Mouse (Mus musculus) thymus, postnatal 4 days (tissue): ENCODE measurements around the gene 4930579F01Rik.
A peak's percentile ranks its signal among the peaks of the same experiment; 100 is the strongest.

Source experiments
- DNase-seq: peaks from one replicate; pipeline ENCODE4 v3.0.0; 2021

The 4930579F01Rik gene

GRCm38 (mm10) chr3:138193683-138194302 lies at the start of gene 4930579F01Rik:
4930579F01Rik (minus strand) TSS chr3:138193825.
- DNase-seq, result no peak

DNA sequence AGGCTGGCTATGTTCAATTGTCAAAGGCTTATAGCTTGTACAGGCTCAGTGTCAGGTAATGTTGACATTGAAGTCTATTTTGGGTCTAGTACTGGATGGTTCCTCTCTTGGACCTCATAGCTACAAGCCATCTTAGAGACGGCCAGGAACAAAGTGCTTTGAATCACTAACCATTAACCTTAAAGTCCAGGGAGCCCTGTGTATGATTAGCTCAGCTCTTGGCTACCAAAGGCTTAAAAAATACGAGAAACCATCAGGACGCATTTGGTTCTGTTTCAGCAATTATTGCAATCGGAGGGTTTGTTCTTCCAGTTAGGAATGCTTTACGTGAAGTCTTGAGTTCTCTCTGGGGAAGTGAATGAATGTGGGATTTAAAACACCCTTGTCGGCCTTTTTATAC lies 49.3 kb upstream of the 4930579F01Rik start:
- DNase-seq, result no peak

GRCm38 (mm10) chr3:138242021-138242726 lies 48.5 kb upstream of the 4930579F01Rik start:
- no peak for DNase-seq

DNA sequence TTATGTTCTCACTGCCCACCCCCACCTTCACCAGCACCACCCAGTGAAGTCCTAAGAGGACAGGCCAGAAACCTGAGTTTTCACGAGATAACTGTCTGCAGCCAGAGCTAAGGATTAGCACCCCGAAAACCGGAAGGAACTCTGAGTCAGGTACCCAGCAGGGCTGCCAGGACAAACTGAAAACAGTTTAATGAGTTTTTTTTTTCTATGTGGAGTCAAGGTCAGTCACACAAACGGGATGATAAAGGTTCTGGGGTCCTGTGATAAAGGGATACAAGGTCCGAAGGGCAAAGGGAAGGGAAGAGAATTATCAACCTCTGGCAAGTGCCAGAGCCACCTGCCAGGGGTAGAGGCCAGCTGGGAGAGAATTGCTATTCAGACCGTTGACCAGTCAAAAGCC lies 47.7 kb upstream of the 4930579F01Rik start:
- DNase-seq, result no peak

DNA sequence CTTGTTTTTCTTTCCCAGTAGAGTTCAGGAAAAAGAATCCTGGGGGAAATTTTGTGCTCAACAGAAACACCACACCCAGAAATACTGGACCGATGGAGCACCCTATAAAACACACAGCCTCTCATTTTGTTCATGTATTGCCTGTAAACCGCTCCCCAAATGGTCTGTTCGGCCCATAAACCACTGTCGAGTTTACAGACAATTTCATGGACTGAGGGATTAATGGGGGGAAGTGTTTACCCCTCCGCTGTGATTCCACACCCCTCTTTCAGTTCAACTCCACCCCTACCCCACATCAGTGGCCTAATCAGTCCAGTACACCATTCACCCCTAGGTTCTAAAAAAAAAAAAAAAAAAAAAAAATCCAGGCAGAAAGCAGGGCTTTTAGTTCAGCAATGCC lies 47.3 kb upstream of the 4930579F01Rik start:
- DNase-seq, result no peak

DNA sequence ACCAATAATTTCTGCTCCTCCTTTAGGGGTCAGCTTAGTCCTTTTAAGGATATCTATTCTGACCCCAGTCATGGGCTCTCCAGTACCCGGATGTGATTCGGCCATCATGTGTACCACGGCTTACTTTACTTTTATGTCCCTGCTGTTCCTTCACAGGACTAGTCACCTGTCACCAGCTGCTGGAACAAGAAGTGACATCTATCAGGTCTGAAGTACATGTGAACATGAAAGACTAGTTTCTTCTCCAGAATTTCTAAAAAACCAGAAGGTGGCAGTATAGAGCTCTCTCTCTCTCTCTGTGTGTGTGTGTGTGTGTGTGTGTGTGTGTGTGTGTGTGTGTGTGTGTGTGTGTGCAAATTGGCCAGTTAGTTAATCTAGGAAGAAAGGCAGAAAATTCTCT lies 46.8 kb upstream of the 4930579F01Rik start:
- DNase-seq, result no peak

- peak; percentile 12 for DNase-seq
Observed at GRCm38 (mm10) chr3:138239461-138239860, 45.8 kb upstream of the 4930579F01Rik start.

GRCm38 (mm10) chr3:138238046-138238445 lies 44.4 kb upstream of the 4930579F01Rik start:
- no peak for DNase-seq

GRCm38 (mm10) chr3:138236546-138237163 lies 43.0 kb upstream of the 4930579F01Rik start:
- no peak for DNase-seq

- DNase-seq, result no peak
Observed at GRCm38 (mm10) chr3:138231531-138231930, 37.9 kb upstream of the 4930579F01Rik start.

GRCm38 (mm10) chr3:138230266-138230665 lies 36.6 kb upstream of the 4930579F01Rik start:
- no peak for DNase-seq

- no peak for DNase-seq
Observed at GRCm38 (mm10) chr3:138229448-138229847, 35.8 kb upstream of the 4930579F01Rik start.

DNA sequence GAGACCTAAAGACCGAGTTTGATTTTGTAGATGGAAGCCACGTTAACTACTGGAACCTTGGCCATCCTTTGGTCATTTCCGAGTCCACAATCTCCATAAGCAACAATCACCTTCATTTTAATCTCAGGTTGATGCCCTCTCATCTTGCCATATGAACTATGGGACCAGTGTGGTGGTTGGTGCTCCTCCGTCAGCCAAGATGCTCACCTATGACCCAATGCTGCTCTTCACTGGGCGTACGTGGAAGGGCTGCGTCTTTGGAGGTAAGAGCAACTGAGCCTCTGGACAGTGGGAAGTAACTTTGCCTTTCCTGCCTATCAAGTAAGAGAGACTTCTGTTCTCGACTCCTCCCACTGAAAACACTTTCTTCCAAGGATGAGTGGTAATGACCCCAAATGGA lies 34.2 kb upstream of the 4930579F01Rik start:
- DNase-seq, result no peak

DNA sequence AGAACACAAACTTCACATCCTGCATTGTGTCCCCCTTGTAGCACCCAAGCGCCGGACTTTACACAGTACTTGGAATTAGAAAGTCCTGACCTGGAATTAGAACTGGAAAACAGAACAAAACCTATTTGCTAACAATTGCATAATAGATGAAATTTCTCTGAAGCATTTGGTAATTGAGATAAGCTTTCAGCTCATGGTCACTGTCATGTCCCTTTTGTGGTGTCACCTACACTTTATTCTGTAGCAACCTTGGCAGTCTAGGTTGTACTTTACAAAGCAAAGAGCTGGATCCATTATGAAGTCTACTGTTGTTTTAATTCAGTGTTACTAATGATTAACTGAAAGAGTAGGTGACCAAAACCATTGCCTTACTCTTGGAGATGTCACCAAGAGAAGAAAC lies 33.5 kb upstream of the 4930579F01Rik start:
- DNase-seq, result no peak

GRCm38 (mm10) chr3:138226476-138226875 lies 32.9 kb upstream of the 4930579F01Rik start:
- no peak for DNase-seq

GRCm38 (mm10) chr3:138225853-138226252 lies 32.2 kb upstream of the 4930579F01Rik start:
- no peak for DNase-seq

DNA sequence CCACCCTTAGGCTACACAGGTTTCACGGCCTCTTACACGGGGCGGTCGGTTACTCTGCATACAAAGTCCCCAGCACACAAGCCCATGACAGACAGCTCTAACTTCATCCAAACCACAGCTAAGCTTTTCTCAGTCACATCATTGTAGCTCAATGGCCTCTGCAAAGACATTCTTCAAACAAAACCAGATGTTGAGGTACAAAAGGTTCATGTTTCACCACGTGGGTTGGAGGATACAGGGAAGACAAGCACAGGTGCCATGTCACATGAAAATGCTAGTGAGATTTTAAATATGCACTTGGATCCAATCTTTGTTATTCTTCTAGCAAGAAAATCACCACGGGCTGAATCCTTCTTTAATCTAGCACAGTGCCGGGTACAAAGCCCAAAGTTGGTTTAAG lies 31.7 kb upstream of the 4930579F01Rik start:
- no peak for DNase-seq

DNA sequence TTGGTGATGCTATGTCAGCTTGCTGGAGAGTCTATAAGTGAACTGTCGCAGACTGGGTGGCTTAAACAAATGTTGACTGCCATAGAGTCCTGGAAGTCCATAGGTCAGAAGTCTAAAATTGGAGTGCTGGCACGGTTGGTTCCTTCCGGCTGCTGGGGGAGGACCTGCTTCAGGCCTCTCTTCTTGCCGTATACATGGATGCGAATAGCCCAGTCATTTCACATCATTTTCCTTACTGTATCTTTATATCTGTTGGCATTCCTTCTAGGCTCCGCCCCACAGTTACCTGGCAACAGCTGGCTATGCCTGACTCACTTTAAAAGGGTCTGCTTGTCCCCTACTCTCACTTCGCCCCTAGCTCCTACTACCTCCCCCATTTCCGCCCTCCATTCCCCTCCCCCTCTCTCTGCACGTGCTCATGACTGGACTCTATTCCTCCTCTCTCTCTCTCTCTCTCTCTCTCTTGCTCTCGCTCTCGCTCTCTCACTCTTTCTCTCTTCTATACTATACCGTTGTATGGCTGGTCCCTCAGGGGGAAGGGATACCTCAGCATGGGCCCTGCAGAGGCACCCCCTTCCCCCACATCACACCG lies 30.8 kb upstream of the 4930579F01Rik start:
- DNase-seq, result no peak

DNA sequence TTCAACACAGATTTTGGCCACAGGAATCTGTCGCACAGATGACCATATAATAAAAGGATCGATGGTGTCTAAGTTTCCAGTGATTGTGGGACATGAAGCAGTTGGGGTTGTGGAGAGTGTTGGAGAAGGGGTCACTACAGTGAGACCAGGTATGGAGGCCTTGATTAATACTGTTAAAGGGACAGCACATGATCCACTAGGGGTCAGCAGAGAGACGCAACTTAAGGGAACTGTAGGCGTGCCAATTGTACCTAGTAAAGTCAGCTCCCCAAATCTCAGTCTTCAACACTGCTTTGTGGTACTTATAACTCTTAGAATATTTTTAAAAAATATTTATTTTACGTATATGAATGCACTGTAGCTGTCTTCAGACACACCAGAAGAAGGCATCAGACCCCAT lies 29.3 kb upstream of the 4930579F01Rik start:
- DNase-seq, result peak; percentile 74

GRCm38 (mm10) chr3:138222511-138222910 lies 28.9 kb upstream of the 4930579F01Rik start:
- no peak for DNase-seq

DNA sequence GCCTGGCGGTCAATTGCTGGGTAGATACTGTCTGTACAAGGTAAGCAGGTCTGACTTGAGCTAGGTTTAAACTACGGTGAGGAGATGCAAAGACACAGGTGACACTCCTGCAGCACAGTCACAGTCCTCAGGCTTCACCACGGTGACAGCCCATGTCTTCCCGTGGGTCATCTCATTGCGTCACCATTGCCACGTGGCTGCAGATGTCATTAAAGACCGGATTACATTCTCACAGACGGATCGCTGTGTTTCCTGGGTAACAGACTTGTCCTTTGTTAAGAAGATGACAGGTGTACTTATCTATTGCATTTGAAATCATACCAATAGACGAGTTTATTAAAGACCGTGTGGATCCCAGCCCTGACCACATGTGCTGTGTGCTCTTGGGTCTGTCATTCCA lies 27.5 kb upstream of the 4930579F01Rik start:
- no peak for DNase-seq

DNA sequence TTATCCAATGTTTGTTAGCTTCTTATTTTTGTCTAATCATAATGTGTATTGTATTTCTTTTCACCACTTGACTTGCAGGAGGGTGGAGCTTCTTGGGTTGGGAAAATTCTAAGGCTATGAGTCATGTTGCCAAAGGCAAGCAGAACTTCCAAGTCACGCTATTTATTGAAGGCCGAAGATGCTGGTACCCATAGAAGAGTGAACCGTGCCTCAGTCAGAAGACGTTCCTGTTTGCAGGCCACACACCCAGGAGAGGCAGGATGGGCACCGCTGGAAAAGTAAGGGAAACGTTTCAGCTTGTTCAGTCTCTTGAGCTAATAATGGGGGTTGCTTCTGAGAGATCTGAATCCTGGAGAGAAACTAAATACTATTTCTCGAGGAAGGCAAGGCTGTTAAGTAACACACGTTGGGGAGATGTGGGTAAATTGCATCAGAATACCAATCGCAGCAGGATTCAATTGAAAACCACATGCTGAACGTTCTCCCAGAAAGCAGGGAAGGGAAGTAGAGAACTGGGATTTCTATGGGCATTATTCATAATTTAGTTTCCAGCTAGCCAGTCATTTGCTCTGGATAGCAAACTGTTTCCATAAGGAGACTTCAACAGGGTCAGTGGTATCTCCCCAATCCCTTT lies 24.1 kb upstream of the 4930579F01Rik start, which contains the start of gene Adh7:
Gene Adh7, plus strand, starts transcription at position 130 of the 634 bp plus-strand sequence.
- DNase-seq, result no peak

DNA sequence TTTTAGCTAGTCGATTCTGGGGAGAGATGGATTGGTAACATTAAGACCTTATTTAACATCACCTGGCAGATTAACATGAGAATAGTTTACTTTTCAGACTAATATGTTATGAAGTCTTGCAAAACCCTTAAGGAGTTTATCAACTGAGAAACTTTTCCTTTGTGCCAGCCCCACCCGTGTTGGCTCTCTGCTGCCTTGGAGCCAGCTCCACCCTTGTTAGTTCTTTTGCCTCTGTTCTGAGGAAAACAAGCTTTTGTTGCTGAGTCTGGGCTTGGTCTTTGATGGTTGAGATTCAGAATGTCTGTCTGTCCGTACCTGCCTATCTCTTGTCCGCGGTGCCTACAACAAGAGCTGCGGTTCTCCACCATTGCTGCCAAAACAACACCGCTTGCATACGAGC lies 22.5 kb upstream of the 4930579F01Rik start:
- no peak for DNase-seq
